In genomic region chr3:152304093-152304815, GRCm38 (mm10) we compare ENCODE assay signal across 8 mouse cellular contexts. TPM values are rescaled to one million over a fixed set of nuclear protein-coding genes. Genes with fewer than 3 reads are reported as not detected.
DNase-seq lines count a peak whose midpoint lies in the region; ATAC-seq lines count a peak whose summit lies in the region.

No protein-coding gene starts in this region.

- peak; percentile 24 to 39 for DNase-seq in left cerebral cortex, postnatal 14 days (ENCODE audit: low spot score in 2 of 2)
- DNase-seq in left cerebral cortex, adult 11 months (ENCODE audit: low spot score) = no peak
- DNase-seq in gastrocnemius, postnatal 25 days = peak; percentile 79
- peak; percentile 10 to 27 for DNase-seq in kidney, adult 8-10 months
- peak; percentile 96 for DNase-seq in skeletal muscle tissue, adult 2 months (ENCODE audit: low read depth, low spot score)
- DNase-seq in cerebellum, postnatal 14 days = no peak
- DNase-seq in cerebellum, postnatal 36 days = no peak

- intact Hi-C loops in left cerebral cortex, postnatal 14 days (cut with DNase I) = no loop called here

- ATAC-seq in megakaryocyte, adult 5-6 weeks (ENCODE audit: poor library complexity, severe bottlenecking) = no peak

RNA-seq across cellular contexts. Expression of gene Miga1, which starts 36.0 kb away (rescaled TPM):
- total RNA-seq in left cerebral cortex, postnatal 14 days (2021) = 10 to 100 TPM; 82.3 to 83.2 TPM
- total RNA-seq in gastrocnemius, postnatal 25 days (2021) = 1 to 10 TPM; 4.8 to 5.7 TPM
- total RNA-seq in megakaryocyte, adult 5-6 weeks (2015) = 3.9 and 4.1 TPM in 2 replicates
- 3.1 and 3.2 TPM in 2 replicates for total RNA-seq in megakaryocyte, adult 5-6 weeks (2017)

RNA-seq across cellular contexts. Expression of gene Nexn, which starts 38.1 kb away (rescaled TPM):
- 1 to 10 TPM; 1.6 to 1.8 TPM for total RNA-seq in left cerebral cortex, postnatal 14 days (2021)
- 100 to 1,000 TPM; 331 to 433 TPM for total RNA-seq in gastrocnemius, postnatal 25 days (2021)
- total RNA-seq in megakaryocyte, adult 5-6 weeks (2015) = not detected in 2 replicates
- total RNA-seq in megakaryocyte, adult 5-6 weeks (2017) = not detected in 2 replicates

RNA-seq across cellular contexts. Expression of gene Usp33, which starts 42.0 kb away (rescaled TPM):
- 100 to 1,000 TPM; 123 to 127 TPM for total RNA-seq in left cerebral cortex, postnatal 14 days (2021)
- total RNA-seq in gastrocnemius, postnatal 25 days (2021) = 10 to 100 TPM; 17.6 to 22.9 TPM
- 42.8 and 46.4 TPM in 2 replicates for total RNA-seq in megakaryocyte, adult 5-6 weeks (2015)
- 77.7 and 78.4 TPM in 2 replicates for total RNA-seq in megakaryocyte, adult 5-6 weeks (2017)

Comparison
In these comparisons a context has a peak if more than half of its experiments do, and no peak if none do; other contexts are left out.
1. DNase-seq: peak in left cerebral cortex, postnatal 14 days (2 of 2), gastrocnemius, postnatal 25 days (single experiment), kidney, adult 8-10 months (2 of 2) and skeletal muscle tissue, adult 2 months (single experiment); none in left cerebral cortex, adult 11 months (single experiment), cerebellum, postnatal 14 days (0 of 2) and cerebellum, postnatal 36 days (0 of 2).
2. RNA of gene Miga1, which starts 36.0 kb away (total RNA-seq): 82.3 to 83.2 TPM in left cerebral cortex, postnatal 14 days; 4.8 to 5.7 TPM in gastrocnemius, postnatal 25 days and 3.1 to 4.1 TPM in megakaryocyte, adult 5-6 weeks; every median in the first group is over 10 times any median in the second.
3. RNA of gene Nexn, which starts 38.1 kb away (total RNA-seq): 331 to 433 TPM in gastrocnemius, postnatal 25 days; 1.6 to 1.8 TPM in left cerebral cortex, postnatal 14 days and not detected in megakaryocyte, adult 5-6 weeks; every median in the first group is over 100 times any median in the second.